Mouse (Mus musculus) heart, postnatal 0 days (tissue): ENCODE measurements around the gene H2al1b. TPM values are rescaled to one million over a fixed set of nuclear protein-coding genes. Genes with fewer than 3 reads are reported as not detected.
"Not testable (repeated sequence)": the region's sequence is repeated elsewhere in the genome, so short reads cannot be mapped to it uniquely, and the experiment has no call there.

Experiments used
- ATAC-seq: fragments of 200-750 bp; cut with Nextera tagmentation; 2 replicates; pipeline ENCODE4 v1.8.0; 2017; ENCODE audit warnings: low read depth, moderate number of reproducible peaks, moderate library complexity; ENCODE audit not compliant: insufficient read depth
- DNase-seq: peaks from one replicate; pipeline ENCODE4 v3.0.0-alpha.2; 2016; ENCODE audit warnings: low spot score
- H3K27ac ChIP-seq: fragments of 300-500 bp; sonication (generic); 2 replicates; pipeline ENCODE4 v1.5.1; 2014; ENCODE audit warnings: low read depth, mild to moderate bottlenecking
- H3K27me3 ChIP-seq: fragments of 300-500 bp; sonication (generic); 2 replicates; pipeline ENCODE4 v1.6.1; 2014; ENCODE audit warnings: low read length, mixed read lengths; ENCODE audit not compliant: control insufficient read depth, insufficient read depth
- H3K36me3 ChIP-seq: fragments of 300-500 bp; sonication (generic); replicated peaks from 2 replicates; pipeline ENCODE4 v1.6.1; 2014; ENCODE audit warnings: low read length, mixed read lengths; ENCODE audit not compliant: control insufficient read depth, insufficient read depth
- H3K4me1 ChIP-seq: fragments of 300-500 bp; sonication (generic); 2 replicates; pipeline ENCODE4 v1.6.1; 2014; ENCODE audit warnings: antibody characterized with exemption; ENCODE audit not compliant: control insufficient read depth, insufficient read depth
- H3K4me2 ChIP-seq: fragments of 300-500 bp; sonication (generic); 2 replicates; pipeline ENCODE4 v1.6.1; 2014; ENCODE audit warnings: low read depth, mild to moderate bottlenecking, low read length, moderate library complexity
- H3K4me3 ChIP-seq: fragments of 300-500 bp; sonication (generic); 2 replicates; pipeline ENCODE4 v1.5.1; 2014; ENCODE audit warnings: low read depth, low read length
- H3K9ac ChIP-seq: fragments of 300-500 bp; sonication (generic); replicated peaks from 2 replicates; pipeline ENCODE4 v1.6.1; 2014; ENCODE audit warnings: low read depth, low read length, mixed read lengths
- H3K9me3 ChIP-seq: fragments of 300-500 bp; sonication (generic); replicated peaks from 2 replicates; pipeline ENCODE4 v1.6.1; 2016; ENCODE audit warnings: low read length; ENCODE audit not compliant: control insufficient read depth
- CTCF ChIP-seq: IDR thresholded peaks from 2 replicates; pipeline ENCODE4 v1.5.1; 2016; ENCODE audit warnings: antibody characterized with exemption, control low read depth, low read depth
- EP300 ChIP-seq: IDR thresholded peaks from 2 replicates; pipeline ENCODE4 v1.6.1; 2016; ENCODE audit warnings: antibody characterized with exemption, low read depth
- WGBS: fragments of 180-500 bp; shearing (Covaris S2); extraction: QIAGEN DNeasy Blood & Tissue Kit; methylation state at CpG from one replicate; pipeline ENCODE4 v1.1.7; 2014; 5-methylcytosine and 5-hydroxymethylcytosine counted together
- polyA plus RNA-seq: library from polyadenylated mRNA; unstranded; fragments of >200 nt; fragmentation: Nextera tagmentation; extraction: Ambion mirVana; gene quantifications from 2 replicates; pipeline ENCODE4 v1.2.1, GENCODE M21; 2015
- total RNA-seq: library from RNA; depleted of rRNA; stranded (reverse); fragments of >200 nt; gene quantifications from 2 replicates; pipeline ENCODE4 v1.2.3, GENCODE M21; 2014; ENCODE audit warnings: low replicate concordance

Gene H2al1b
- total and polyA plus RNA-seq, 2 experiments from 2014 or later: not detected

GRCm38 (mm10) chrX:11289244-11289643 is 13.0 kb upstream of the H2al1b start:
- Histone ChIP-seq H3K9ac (no peak overlapping the region), H3K4me3 (no peak overlapping the region), H3K36me3 (no peaks in the 10 kb centered on the region), H3K27ac (no peak overlapping the region), H3K9me3 (no peaks in the 10 kb centered on the region), H3K27me3 (0 out of 2 replicates have a peak, but pooled peaks cover 2% of the 10 kb centered on the region), H3K4me1 (no peaks in the 10 kb centered on the region), H3K4me2 (no peak overlapping the region)
- 64% methylated on average over 4 of the region's 4 CpGs for WGBS
- DNase-seq (no peak), ATAC-seq (no peak)
- TF ChIP-seq CTCF (no peak), EP300 (no peak)

- not testable (repeated sequence) for H3K4me1 ChIP-seq, H3K27me3 ChIP-seq, H3K36me3 ChIP-seq, DNase-seq, H3K9ac ChIP-seq, ATAC-seq, H3K4me2 ChIP-seq, H3K27ac ChIP-seq, H3K4me3 ChIP-seq, H3K9me3 ChIP-seq
- no CpG with 5 or more reads among the region's 3 CpGs for WGBS
Measured at GRCm38 (mm10) chrX:11298957-11299356, 3.3 kb upstream of the H2al1b start, which contains the start of gene H2al1a. H2al1a (plus strand) TSS chrX:11299257.

- not testable (repeated sequence) for DNase-seq, ATAC-seq, H3K9ac ChIP-seq, H3K36me3 ChIP-seq, H3K9me3 ChIP-seq, H3K4me2 ChIP-seq, H3K4me1 ChIP-seq, H3K27me3 ChIP-seq, H3K27ac ChIP-seq, H3K4me3 ChIP-seq
- WGBS: 75% methylated on average over 1 of the region's 6 CpGs
Measured at GRCm38 (mm10) chrX:11305355-11305754, 3.1 kb downstream of the H2al1b start, which contains the start of gene H2al1c. H2al1c (plus strand) TSS chrX:11305655.

GRCm38 (mm10) chrX:11308524-11308923 is 6.3 kb downstream of the H2al1b start, which contains the start of gene H2al1d:
H2al1d (plus strand) TSS chrX:11308824.
- DNase-seq, H3K27me3 ChIP-seq, H3K9ac ChIP-seq, H3K9me3 ChIP-seq, H3K36me3 ChIP-seq, H3K27ac ChIP-seq, H3K4me1 ChIP-seq, ATAC-seq, H3K4me2 ChIP-seq, H3K4me3 ChIP-seq: not testable (repeated sequence)
- no CpG with 5 or more reads among the region's 6 CpGs for WGBS

- ATAC-seq, H3K36me3 ChIP-seq, H3K4me3 ChIP-seq, H3K27ac ChIP-seq, H3K4me1 ChIP-seq, H3K4me2 ChIP-seq, H3K27me3 ChIP-seq, H3K9ac ChIP-seq, H3K9me3 ChIP-seq, DNase-seq: not testable (repeated sequence)
- WGBS: no CpG with 5 or more reads among the region's 3 CpGs
Measured at GRCm38 (mm10) chrX:11311634-11312033, 9.4 kb downstream of the H2al1b start, which contains the start of gene H2al1e. H2al1e (plus strand) TSS chrX:11311934.

- not testable (repeated sequence) for H3K9ac ChIP-seq, H3K4me3 ChIP-seq, H3K4me2 ChIP-seq, DNase-seq, H3K36me3 ChIP-seq, H3K27me3 ChIP-seq, H3K9me3 ChIP-seq, ATAC-seq, H3K4me1 ChIP-seq, H3K27ac ChIP-seq
- WGBS: no CpG with 5 or more reads among the region's 6 CpGs
Measured at GRCm38 (mm10) chrX:11314858-11315257, 12.6 kb downstream of the H2al1b start, which contains the start of gene H2al1f. H2al1f (plus strand) TSS chrX:11315158.

GRCm38 (mm10) chrX:11317956-11318355 is 15.7 kb downstream of the H2al1b start, which contains the start of gene H2al1g:
H2al1g (plus strand) TSS chrX:11318256.
- H3K9me3 ChIP-seq, ATAC-seq, H3K9ac ChIP-seq, H3K4me1 ChIP-seq, H3K27me3 ChIP-seq, H3K4me2 ChIP-seq, H3K36me3 ChIP-seq, H3K27ac ChIP-seq, H3K4me3 ChIP-seq, DNase-seq: not testable (repeated sequence)
- WGBS: no CpG with 5 or more reads among the region's 3 CpGs

- H3K9me3 ChIP-seq, H3K4me3 ChIP-seq, H3K27ac ChIP-seq, H3K4me2 ChIP-seq, DNase-seq, H3K4me1 ChIP-seq, ATAC-seq, H3K27me3 ChIP-seq, H3K9ac ChIP-seq, H3K36me3 ChIP-seq: not testable (repeated sequence)
- no CpG with 5 or more reads among the region's 6 CpGs for WGBS
Measured at GRCm38 (mm10) chrX:11321192-11321591, 19.0 kb downstream of the H2al1b start, which contains the start of gene H2al1h. H2al1h (plus strand) TSS chrX:11321492.
